Mouse (Mus musculus) urinary bladder, postnatal 0 days (tissue): ENCODE results near the gene Gab3. TPM values are rescaled to one million over a fixed set of nuclear protein-coding genes. Genes with fewer than 3 reads are reported as not detected.

Experiments
- polyA plus RNA-seq: library from polyadenylated mRNA; unstranded; fragments of >200 nt; fragmentation: Nextera tagmentation; extraction: Ambion mirVana; gene quantifications from 2 replicates; pipeline ENCODE4 v1.2.1, GENCODE M21; 2015

Gab3 gene
- polyA plus RNA-seq: 1.6 and 1.8 TPM in 2 replicates

DNA sequence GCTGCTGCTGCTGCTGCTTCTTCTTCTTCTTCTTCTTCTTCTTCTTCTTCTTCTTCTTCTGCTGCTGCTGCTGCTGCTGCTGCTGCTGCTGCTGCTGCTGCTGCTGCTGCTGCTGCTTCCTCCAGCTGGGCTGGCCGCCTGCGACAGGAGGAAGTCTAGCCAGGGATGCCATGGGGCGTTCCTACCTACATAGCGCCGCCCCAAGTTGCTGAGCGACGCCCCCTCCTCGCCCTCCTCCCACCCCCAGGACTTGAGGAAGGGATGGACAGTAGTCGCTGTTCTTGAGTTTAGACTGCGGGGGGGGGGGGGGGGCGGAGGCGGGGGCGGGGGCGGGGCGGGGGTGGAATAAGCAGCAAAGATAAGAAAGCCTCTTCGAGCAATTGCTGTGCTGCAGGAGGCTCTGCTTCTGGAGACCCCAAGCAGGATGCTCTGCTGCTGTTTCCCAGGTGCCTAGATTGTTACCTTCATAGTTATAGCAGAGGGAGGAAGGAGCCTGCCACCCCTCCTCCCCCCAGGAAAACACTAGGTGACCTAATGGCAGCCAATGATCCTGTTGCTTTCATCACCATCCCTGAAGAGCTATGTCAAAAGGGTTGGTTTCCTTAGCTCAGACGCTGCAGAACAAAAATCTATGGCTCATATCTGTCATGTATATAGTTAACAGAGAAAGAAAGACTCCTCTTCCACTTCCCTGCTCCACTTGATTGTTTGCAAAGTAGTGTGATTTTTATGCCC lies at the start of gene Gab3:
Gene Gab3 (minus strand): TSS at position 685 of the 735 bp plus-strand sequence.

DNA sequence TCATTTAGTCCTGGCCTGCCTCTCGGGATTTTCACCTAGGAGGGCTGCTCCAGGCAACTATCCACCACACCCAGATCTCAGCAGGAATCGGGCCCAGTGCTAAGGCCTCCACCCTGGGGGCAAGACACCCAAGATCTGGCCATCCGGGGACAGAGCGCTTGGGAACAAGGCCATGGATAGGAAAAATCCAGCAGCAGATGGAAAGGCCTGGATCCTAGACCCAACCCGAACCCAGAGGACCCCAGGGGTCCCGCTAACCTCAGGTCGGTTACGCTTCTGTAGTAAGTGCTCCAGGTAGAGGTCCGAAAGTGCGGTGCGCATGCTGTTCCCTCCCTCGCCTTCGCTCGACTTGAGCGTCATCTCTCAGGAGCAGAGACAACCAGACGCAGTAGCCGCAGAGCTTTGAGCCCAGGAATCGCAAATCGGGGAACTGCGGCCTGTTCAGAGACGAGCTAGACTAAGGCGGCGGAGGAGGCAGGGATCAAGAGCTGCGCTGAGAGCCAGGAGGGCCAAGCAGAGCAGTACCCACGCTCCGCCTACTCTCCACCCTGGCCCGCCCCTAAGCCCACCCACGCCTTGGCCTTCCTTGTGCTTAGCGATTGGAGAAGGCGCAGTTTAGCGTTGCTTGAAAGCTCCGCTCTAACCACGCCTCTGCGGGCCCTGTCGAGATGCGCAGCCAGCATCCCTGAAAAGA lies 45.4 kb upstream of the Gab3 start, which contains the start of gene Mpp1:
Gene Mpp1 (minus strand): TSS at position 550 of the 694 bp plus-strand sequence.

GRCm38 (mm10) chrX:75095369-75096162 lies 10.3 kb upstream of the Gab3 start, which contains the start of gene Dkc1:
Dkc1 (plus strand) TSS chrX:75095854.

Other genes starting within 250 kb of the Gab3 start
- gene Gm5936, start 248.3 kb downstream of the Gab3 start, polyA plus RNA-seq: not detected in 2 replicates
- 44.6 and 50.5 TPM in 2 replicates for gene Dkc1, start 10.4 kb upstream of the Gab3 start, polyA plus RNA-seq
- gene Mpp1, start 45.6 kb upstream of the Gab3 start, polyA plus RNA-seq: 66.5 and 67.5 TPM in 2 replicates
- gene Smim9, start 78.3 kb upstream of the Gab3 start, polyA plus RNA-seq: not detected in 2 replicates